Mouse (Mus musculus): Measurements from ENCODE around the gene Dnajc7. TPM values are rescaled to one million over a fixed set of nuclear protein-coding genes. Genes with fewer than 3 reads are reported as not detected.

Gene Dnajc7
- polyA plus RNA-seq, 1 experiment = 838 TPM

DNA sequence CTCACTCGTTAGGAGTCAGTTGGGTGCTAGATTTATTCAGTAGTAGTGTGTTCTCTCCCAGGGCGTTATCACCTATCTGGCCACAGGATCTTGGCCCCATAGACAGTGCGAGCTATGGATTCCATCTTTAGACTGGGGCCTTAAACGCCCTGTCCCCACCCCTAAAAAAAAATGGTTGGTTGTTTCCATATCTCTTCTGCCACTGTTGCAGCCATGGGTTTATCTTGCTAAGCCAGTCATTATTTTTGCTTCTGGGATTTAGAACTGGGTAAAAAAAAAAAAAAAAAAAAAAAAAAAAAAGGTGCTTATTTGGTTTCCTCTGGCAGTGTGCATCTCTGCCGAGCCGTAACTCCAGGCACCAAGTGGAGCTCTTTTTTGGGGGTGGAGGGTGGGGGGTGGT, 55.3 kb downstream of the Dnajc7 start:
- Histone ChIP-seq H3K27ac (ENCODE audit: control insufficient read depth, insufficient read depth, low read depth, low read length, poor library complexity) (no peak overlapping the region), H3K4me3 (replicated peaks; ENCODE audit: control insufficient read depth, low read depth, low read length) (no peak overlapping the region), H3K4me1 (ENCODE audit: control insufficient read depth, insufficient read depth, low read length) (no peaks in the 10 kb centered on the region)
- WGBS = 63% methylated on average over 6 of the region's 6 CpGs
- no peak for TF ChIP-seq POLR2A (IDR thresholded peaks at IDR 0.05; ENCODE audit: borderline replicate concordance, control insufficient read depth, low read depth, low read length)
- TF ChIP-seq CTCF (IDR thresholded peaks at IDR 0.05; ENCODE audit: control insufficient read depth, insufficient read depth, low read length) = no peak

DNA sequence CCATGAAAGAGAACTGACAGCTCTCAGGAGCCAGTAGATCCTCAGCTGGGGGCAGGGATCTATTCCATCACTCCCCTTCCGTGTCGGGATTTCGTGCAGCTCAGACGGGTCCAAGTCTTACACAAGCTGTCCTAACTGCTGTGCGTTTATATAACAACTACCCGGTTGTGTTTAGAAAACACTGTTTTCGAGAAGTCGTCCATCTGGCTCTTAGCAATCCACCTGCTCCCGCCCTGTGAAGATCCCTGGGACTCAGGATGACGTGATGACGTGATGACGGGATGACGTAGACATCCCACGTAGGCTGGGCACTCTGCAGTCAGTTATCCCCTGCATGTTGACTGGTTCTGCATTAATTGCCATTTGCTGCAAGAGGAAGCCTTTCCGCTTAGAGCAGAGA, 55.7 kb downstream of the Dnajc7 start:
- Histone ChIP-seq H3K27ac (ENCODE audit: control insufficient read depth, insufficient read depth, low read depth, low read length, poor library complexity) (no peak overlapping the region), H3K4me1 (ENCODE audit: control insufficient read depth, insufficient read depth, low read length) (no peaks in the 10 kb centered on the region), H3K4me3 (replicated peaks; ENCODE audit: control insufficient read depth, low read depth, low read length) (no peak overlapping the region)
- WGBS = 86% methylated on average over 15 of the region's 15 CpGs
- no peak for TF ChIP-seq CTCF (IDR thresholded peaks at IDR 0.05; ENCODE audit: control insufficient read depth, insufficient read depth, low read length)
- TF ChIP-seq POLR2A (IDR thresholded peaks at IDR 0.05; ENCODE audit: borderline replicate concordance, control insufficient read depth, low read depth, low read length) = no peak

DNA sequence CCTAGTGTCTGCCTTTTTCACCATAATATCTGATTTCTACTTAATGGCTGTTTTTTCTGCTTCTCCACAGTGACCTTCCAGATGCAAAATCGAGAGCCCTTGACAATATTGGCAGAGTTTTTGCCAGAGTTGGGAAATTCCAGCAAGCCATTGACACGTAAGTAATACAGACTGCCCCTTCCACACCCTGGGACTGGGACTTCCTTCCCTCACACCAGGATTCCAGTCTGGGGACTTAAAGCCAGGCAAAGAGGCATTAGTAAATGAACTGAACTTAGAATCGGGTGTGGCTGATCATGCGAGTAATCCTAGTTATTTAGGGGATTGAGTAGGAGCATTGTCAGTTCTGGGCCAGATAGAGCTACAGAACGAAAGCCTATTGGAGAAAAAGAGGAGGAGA, 58.2 kb downstream of the Dnajc7 start:
- no peaks in the 10 kb centered on the region for H3K4me1 ChIP-seq (ENCODE audit: control insufficient read depth, insufficient read depth, low read length)
- TF ChIP-seq POLR2A (IDR thresholded peaks at IDR 0.05; ENCODE audit: borderline replicate concordance, control insufficient read depth, low read depth, low read length) = no peak
- no peak for TF ChIP-seq CTCF (IDR thresholded peaks at IDR 0.05; ENCODE audit: control insufficient read depth, insufficient read depth, low read length)
- no peak overlapping the region for H3K4me3 ChIP-seq (replicated peaks; ENCODE audit: control insufficient read depth, low read depth, low read length)
- 72% methylated on average over 5 of the region's 5 CpGs for WGBS
- no peak overlapping the region for H3K27ac ChIP-seq (ENCODE audit: control insufficient read depth, insufficient read depth, low read depth, low read length, poor library complexity)

DNA sequence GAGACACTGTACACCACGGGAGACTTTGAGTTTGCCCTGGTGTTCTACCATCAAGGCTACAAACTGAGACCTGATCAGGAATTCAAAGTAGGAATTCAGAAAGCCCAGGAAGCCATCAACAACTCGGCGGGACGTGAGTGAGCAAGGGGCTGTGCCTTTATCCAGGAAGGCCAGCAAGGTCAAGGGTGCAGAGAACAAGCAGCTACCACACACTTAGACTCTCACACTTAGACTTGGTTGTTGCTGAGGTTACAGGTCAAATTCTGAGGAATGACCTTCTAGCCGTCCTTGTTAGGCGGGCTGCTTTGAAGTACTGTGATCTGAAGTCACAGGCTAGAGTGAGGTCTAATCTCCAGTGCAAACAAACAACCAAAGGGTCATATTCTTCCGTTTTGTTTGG, 60.5 kb downstream of the Dnajc7 start:
- WGBS = 81% methylated on average over 7 of the region's 7 CpGs
- TF ChIP-seq POLR2A (IDR thresholded peaks at IDR 0.05; ENCODE audit: borderline replicate concordance, control insufficient read depth, low read depth, low read length) (no peak), CTCF (IDR thresholded peaks at IDR 0.05; ENCODE audit: control insufficient read depth, insufficient read depth, low read length) (no peak)
- Histone ChIP-seq H3K4me3 (replicated peaks; ENCODE audit: control insufficient read depth, low read depth, low read length) (no peak overlapping the region), H3K27ac (ENCODE audit: control insufficient read depth, insufficient read depth, low read depth, low read length, poor library complexity) (no peak overlapping the region), H3K4me1 (ENCODE audit: control insufficient read depth, insufficient read depth, low read length) (no peaks in the 10 kb centered on the region; the same call in 1 of the 2 replicates)

DNA sequence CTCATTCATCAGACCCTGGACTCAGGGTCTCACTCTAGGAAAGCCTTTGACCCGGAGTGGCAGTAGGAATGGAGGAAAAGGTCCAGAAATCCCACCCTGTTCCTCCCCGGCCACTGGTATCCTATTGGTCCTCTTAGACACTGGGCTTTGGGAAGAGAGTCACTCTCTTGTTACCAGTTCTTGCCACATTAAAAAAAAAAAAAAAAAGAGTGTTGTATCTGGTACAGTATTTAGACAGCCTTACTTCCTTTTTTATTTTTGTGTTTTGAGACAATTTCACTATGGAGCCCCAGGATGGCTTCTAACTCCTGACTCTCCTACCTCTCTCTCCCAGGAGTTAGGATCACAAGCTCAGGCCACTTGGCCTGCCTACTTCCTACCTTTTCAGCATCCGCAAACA, 62.4 kb downstream of the Dnajc7 start:
- TF ChIP-seq CTCF (IDR thresholded peaks at IDR 0.05; ENCODE audit: control insufficient read depth, insufficient read depth, low read length) (no peak), POLR2A (IDR thresholded peaks at IDR 0.05; ENCODE audit: borderline replicate concordance, control insufficient read depth, low read depth, low read length) (no peak)
- Histone ChIP-seq H3K27ac (ENCODE audit: control insufficient read depth, insufficient read depth, low read depth, low read length, poor library complexity) (no peak overlapping the region), H3K4me1 (ENCODE audit: control insufficient read depth, insufficient read depth, low read length) (no peaks in the 10 kb centered on the region; the same call in 1 of the 2 replicates), H3K4me3 (replicated peaks; ENCODE audit: control insufficient read depth, low read depth, low read length) (no peak overlapping the region)
- WGBS = 70% methylated on average over 3 of the region's 3 CpGs

DNA sequence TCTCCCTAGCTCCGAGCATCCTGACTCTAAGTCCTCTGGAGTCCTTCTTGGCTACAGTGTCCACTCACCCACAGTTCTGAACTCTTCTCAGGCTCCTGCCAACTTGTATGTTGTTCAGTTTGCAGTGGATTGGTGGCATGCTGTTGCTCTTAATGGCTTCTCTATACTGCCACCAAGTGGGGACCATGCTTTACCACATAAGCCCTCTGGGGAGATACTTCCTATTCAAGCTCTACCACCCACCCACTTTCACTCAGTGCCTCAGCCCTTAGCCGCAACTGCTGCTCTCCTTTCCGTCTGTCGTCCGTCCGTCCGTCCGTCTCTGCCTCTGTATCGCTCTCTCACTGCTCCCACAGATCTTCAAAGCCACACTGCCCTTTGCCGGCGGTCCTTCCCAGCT, 64.4 kb downstream of the Dnajc7 start:
- Histone ChIP-seq H3K4me1 (ENCODE audit: control insufficient read depth, insufficient read depth, low read length) (no peaks in the 10 kb centered on the region; the same call in 1 of the 2 replicates), H3K27ac (ENCODE audit: control insufficient read depth, insufficient read depth, low read depth, low read length, poor library complexity) (no peak overlapping the region), H3K4me3 (replicated peaks; ENCODE audit: control insufficient read depth, low read depth, low read length) (no peak overlapping the region)
- TF ChIP-seq POLR2A (IDR thresholded peaks at IDR 0.05; ENCODE audit: borderline replicate concordance, control insufficient read depth, low read depth, low read length) (no peak), CTCF (IDR thresholded peaks at IDR 0.05; ENCODE audit: control insufficient read depth, insufficient read depth, low read length) (peak; percentile 45)
- 11% methylated on average over 11 of the region's 11 CpGs for WGBS

GRCm38 (mm10) chr11:100552842-100553241, 67.1 kb downstream of the Dnajc7 start:
- peaks cover 3% of the 10 kb centered on the region; the same call in 1 of the 2 replicates for H3K4me1 ChIP-seq (ENCODE audit: control insufficient read depth, insufficient read depth, low read length)
- TF ChIP-seq CTCF (IDR thresholded peaks at IDR 0.05; ENCODE audit: control insufficient read depth, insufficient read depth, low read length) (no peak), POLR2A (IDR thresholded peaks at IDR 0.05; ENCODE audit: borderline replicate concordance, control insufficient read depth, low read depth, low read length) (no peak)
- H3K4me3 ChIP-seq (replicated peaks; ENCODE audit: control insufficient read depth, low read depth, low read length) = no peak overlapping the region

GRCm38 (mm10) chr11:100550101-100550500, 69.9 kb downstream of the Dnajc7 start:
- TF ChIP-seq POLR2A (IDR thresholded peaks at IDR 0.05; ENCODE audit: borderline replicate concordance, control insufficient read depth, low read depth, low read length) (no peak), CTCF (IDR thresholded peaks at IDR 0.05; ENCODE audit: control insufficient read depth, insufficient read depth, low read length) (no peak)

More at GRCm38 (mm10) chr11:100552842-100553241, 67.1 kb downstream of the Dnajc7 start:
- 60% methylated on average over 4 of the region's 4 CpGs for WGBS
- no peak overlapping the region for H3K27ac ChIP-seq (ENCODE audit: control insufficient read depth, insufficient read depth, low read depth, low read length, poor library complexity)

DNA sequence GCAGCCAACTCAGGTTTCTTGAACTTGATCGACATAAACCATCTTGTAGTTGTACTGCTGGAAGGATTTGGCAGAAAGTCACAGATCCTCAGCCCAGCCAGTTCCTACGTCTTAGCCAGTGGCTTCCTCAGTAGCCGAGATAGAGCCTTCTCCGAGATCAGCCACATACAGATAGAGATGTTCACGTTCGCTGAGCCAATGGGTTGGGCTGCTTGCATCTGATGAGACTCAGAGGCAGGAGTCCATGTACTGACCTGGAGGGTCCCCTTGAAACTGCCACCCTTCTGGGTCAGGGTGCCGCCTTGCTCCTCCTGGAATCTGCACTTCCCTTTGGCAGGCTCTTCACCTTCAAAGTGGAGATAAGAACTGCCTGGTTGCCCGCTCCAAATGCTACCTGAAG, 70.5 kb downstream of the Dnajc7 start:
- 79% methylated on average over 8 of the region's 8 CpGs for WGBS
- Histone ChIP-seq H3K4me3 (replicated peaks; ENCODE audit: control insufficient read depth, low read depth, low read length) (no peak overlapping the region), H3K4me1 (ENCODE audit: control insufficient read depth, insufficient read depth, low read length) (peaks cover 10% of the 10 kb centered on the region; the same call in 1 of the 2 replicates), H3K27ac (ENCODE audit: control insufficient read depth, insufficient read depth, low read depth, low read length, poor library complexity) (no peak overlapping the region)
- TF ChIP-seq CTCF (IDR thresholded peaks at IDR 0.05; ENCODE audit: control insufficient read depth, insufficient read depth, low read length) = no peak
- TF ChIP-seq POLR2A (IDR thresholded peaks at IDR 0.05; ENCODE audit: borderline replicate concordance, control insufficient read depth, low read depth, low read length) = no peak

More at GRCm38 (mm10) chr11:100550101-100550500, 69.9 kb downstream of the Dnajc7 start:
- Histone ChIP-seq H3K4me1 (ENCODE audit: control insufficient read depth, insufficient read depth, low read length) (peaks cover 7% of the 10 kb centered on the region; the same call in 1 of the 2 replicates), H3K4me3 (replicated peaks; ENCODE audit: control insufficient read depth, low read depth, low read length) (no peak overlapping the region), H3K27ac (ENCODE audit: control insufficient read depth, insufficient read depth, low read depth, low read length, poor library complexity) (no peak overlapping the region)
- WGBS = 71% methylated on average over 6 of the region's 6 CpGs

All from bone marrow, adult 2 months (tissue).